Mouse (Mus musculus): ENCODE measurements at regions not wholly inside any gene's neighbourhood (a gene's known extent, or its start where the extent isn't known, plus 50 kb on each side); places are given as distances from the start of the nearest gene placed in this dataset.

DNA sequence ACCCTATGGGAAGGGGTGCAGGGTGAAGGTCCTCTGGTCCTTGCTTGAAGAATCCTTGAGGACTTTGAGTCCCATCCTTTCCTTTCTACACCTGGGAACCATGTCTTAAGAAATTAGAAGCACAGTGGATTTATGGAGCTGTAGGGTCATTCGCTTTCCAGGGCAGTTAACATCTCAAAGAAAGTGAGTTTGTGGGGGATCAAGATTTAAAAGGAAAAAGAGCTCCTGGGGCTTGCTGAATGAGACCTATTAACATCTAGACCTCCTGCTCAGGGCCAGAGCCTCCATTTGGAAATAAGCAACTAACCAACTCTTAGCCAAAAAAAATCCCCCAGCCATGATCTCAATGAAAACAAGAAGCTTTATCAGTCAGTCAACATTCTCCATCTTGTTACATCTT, 148.0 kb upstream of the Ofcc1 start:
- no peak for DNase-seq (ENCODE audit: low spot score in 2 of 2)

- DNase-seq (ENCODE audit: low spot score in 2 of 2), result peak; percentile 44 to 65
Measured at GRCm38 (mm10) chr13:40480830-40481229, 119.6 kb upstream of the Ofcc1 start.

GRCm38 (mm10) chr13:40472683-40473082, 111.4 kb upstream of the Ofcc1 start:
- DNase-seq (ENCODE audit: low spot score in 2 of 2), result no peak

DNA sequence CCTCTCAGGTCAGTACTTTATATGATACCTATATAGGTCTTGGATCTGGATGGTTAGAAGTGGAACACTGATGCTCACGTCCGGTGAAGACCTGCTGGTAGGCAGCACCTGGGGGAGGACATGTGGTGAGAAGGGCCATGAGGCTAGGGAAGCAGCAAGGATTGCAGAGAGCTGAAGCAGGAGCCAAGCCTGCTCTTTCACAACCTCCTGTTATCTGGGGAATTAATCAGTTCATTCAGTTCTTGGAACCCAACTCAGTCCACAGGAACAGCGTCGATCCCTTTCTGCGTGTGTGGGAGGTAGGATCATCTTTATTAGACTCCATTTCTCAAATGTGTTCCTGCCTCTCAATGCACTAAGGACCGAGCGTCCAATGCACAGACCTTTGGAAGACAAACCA, 107.9 kb upstream of the Ofcc1 start:
- DNase-seq (ENCODE audit: low spot score in 2 of 2), result no peak

DNA sequence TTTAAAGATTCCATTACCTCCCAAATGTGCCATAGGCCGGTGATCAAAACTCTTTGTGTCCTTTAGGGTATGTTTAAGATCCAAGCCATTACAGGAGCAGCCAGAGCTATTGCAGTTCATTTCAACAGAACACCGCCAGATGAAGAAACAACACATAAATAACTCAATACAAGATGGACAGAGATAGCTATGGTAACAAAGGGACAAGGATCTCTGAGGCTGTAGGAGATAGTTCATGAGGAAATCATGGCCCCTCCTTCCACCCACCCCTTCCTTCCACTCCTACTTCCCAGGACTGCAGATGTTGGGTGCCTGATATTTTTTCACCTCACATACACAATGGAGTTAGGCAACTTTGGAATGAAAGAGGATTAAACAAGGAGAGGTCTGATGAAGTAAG, 92.1 kb upstream of the Ofcc1 start:
- no peak for DNase-seq (ENCODE audit: low spot score in 2 of 2)

DNA sequence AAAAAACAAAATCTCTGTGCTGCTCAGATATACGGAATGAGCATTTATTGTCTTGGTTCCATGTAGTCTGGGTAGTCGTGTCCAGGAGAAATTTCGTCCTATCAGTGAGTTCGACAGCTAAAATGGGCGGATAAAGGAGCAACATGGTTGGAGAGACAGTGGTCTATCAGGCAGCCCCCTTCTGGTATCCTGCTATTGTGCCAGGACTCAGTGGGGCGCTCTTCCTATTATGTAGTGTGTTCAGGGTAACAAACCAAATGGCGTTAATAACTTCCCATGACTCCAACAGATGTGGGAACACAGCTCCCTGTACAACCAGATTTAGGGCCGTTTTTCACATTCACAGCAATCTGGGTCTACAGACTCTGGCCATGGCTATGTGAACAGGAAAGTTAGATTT, 68.6 kb upstream of the Ofcc1 start:
- DNase-seq (ENCODE audit: low spot score in 2 of 2), result no peak

- no peak for DNase-seq (ENCODE audit: low spot score in 2 of 2)
Measured at GRCm38 (mm10) chr13:40423051-40423450, 61.8 kb upstream of the Ofcc1 start.

GRCm38 (mm10) chr13:40417856-40418255, 56.6 kb upstream of the Ofcc1 start:
- no peak for DNase-seq (ENCODE audit: low spot score in 2 of 2)

- no peak for DNase-seq (ENCODE audit: low spot score in 2 of 2)
Measured at GRCm38 (mm10) chr13:40413074-40413473, 51.8 kb upstream of the Ofcc1 start.

Data from layer of hippocampus, postnatal 14 days (tissue).